Mouse (Mus musculus) kidney, adult 18-20 months (tissue): ENCODE data around the gene Fmo9.

Source experiments
- DNase-seq: peaks from one replicate; pipeline ENCODE4 v3.0.0; 2021

The Fmo9 gene

GRCm38 (mm10) chr1:166681745-166682144 lies at the start of gene Fmo9:
TSS of gene Fmo9 (minus strand) at chr1:166681845.
- DNase-seq: no peak

DNA sequence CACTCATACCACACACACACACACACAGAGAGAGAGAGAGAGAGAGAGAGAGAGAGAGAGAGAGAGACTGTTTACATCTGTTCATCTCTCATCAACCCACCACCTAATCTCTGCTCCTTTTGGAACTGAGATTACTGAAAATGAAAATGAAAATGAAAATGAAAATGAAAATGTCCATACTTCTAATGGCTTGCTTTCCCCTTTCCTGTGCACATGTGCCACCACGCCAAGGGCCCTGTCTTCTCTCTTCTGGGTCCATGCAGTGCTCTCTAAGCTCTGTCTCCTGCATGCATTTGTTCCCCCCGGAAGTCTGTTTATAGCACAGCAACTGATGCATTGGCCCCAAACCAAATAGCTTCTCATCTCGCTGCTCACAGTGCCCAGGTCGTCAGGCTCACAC lies 49.2 kb upstream of the Fmo9 start:
- no peak for DNase-seq

GRCm38 (mm10) chr1:166730215-166730614 lies 48.6 kb upstream of the Fmo9 start:
- no peak for DNase-seq

DNA sequence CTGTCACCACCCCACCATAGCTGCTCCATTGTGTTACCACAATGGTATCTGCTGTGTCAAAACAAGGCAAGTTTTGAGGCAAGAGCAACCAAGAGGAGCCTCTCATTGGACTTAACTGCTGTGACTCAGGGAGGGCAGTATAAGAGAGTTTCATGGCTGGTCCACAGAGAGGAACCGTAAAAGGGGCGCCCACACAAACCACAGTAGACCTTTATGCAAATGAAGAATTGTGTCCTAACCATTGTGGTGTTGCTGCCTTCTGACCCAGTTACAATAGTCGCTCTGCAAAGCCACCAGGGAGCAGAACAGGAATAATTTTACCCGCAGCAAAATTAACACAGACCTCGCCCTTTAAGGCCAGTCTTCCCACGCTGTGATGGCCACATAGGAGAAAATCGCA lies 29.2 kb upstream of the Fmo9 start:
- no peak for DNase-seq

DNA sequence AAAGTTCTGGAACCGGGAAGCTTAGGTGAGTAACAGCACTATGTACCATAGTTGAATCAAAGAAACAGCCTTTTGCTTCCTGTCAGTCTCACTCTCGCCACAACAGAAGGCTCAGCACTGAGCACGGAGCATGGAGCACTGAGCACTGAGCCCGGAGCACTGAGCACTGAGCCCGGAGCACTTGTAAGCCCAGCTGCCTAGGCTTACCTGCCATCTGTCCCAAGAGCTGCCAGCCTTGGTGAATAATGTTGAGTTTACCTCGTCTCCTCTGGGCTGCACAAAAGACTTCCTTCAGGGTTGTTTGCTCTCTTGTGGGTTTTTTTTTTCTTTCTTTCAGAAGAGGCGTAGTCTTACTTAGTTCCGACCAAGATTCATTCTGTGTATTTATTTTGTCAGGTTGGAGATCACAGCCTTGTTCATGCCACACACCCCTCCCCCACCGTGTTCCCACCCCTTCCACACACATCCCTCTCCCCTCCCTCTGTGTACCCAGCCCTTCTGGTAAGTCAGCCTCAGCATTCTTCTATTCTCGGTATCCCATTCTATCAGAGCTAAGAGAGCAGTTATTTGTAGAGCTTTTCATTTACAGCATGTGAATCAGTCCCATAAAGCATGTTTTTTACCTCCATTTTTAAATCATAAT lies 20.7 kb upstream of the Fmo9 start:
- no peak for DNase-seq

DNA sequence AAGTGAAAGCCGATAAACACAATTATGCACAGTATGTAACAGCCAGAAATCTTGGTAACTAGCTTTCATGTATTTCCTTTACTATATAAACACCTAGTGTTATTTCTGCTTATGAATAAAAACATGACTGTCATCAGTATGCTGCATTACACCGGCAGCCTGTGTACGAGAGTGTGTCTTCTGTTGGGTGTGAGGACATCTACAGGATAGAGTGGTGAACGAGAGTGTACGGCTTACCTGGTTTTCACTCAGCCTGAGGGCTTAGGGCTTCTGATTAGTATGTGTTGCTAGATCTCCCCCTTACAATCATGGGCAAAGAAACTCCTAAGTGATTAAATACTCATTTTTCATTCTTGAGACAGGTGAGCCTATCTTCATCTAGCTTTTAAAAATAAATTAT lies 12.4 kb downstream of the Fmo9 start:
- DNase-seq: no peak

- no peak for DNase-seq
Observed at GRCm38 (mm10) chr1:166660800-166661199, 20.8 kb downstream of the Fmo9 start.

GRCm38 (mm10) chr1:166647593-166647992 lies 34.1 kb downstream of the Fmo9 start, which contains the start of gene Gm4847:
TSS of gene Gm4847 (minus strand) at chr1:166647693.
- DNase-seq: no peak
